Mouse (Mus musculus) liver, embryonic 14 days (tissue): ENCODE measurements around the gene Pde4b. TPM values are rescaled to one million over a fixed set of nuclear protein-coding genes. Genes with fewer than 3 reads are reported as not detected.

Experiments used
- polyA plus RNA-seq: library from polyadenylated mRNA; depleted of rRNA; stranded (reverse); fragments of >200 nt; gene quantifications from 2 replicates; pipeline ENCODE4 v1.2.3, GENCODE M21; 2012; rRNA removed

Gene Pde4b
- polyA plus RNA-seq = 1.6 and 1.7 TPM in 2 replicates

GRCm38 (mm10) chr4:102087091-102087565, at the start of gene Pde4b:
Pde4b (plus strand) TSS chr4:102087543.

Other genes with a start within 250 kb of the Pde4b start
- not detected in 2 replicates for gene B020004J07Rik, start 243.5 kb upstream of the Pde4b start, polyA plus RNA-seq
- not detected in 2 replicates for gene C130073F10Rik, start 193.8 kb upstream of the Pde4b start, polyA plus RNA-seq
- not detected in 2 replicates for gene Gm12800, start 178.4 kb upstream of the Pde4b start, polyA plus RNA-seq
- gene Gm12794, start 147.1 kb upstream of the Pde4b start, polyA plus RNA-seq = not detected in 2 replicates
- gene Gm12790, start 106.5 kb upstream of the Pde4b start, polyA plus RNA-seq = not detected in 2 replicates
- gene Gm12789, start 100.9 kb upstream of the Pde4b start, polyA plus RNA-seq = not detected in 2 replicates